Mouse (Mus musculus) limb, embryonic 13.5 days (tissue): ENCODE data around the gene Etfa. TPM values are rescaled to one million over a fixed set of nuclear protein-coding genes. Genes with fewer than 3 reads are reported as not detected.

ENCODE experiments used
- ATAC-seq: fragments of 200-750 bp; cut with Nextera tagmentation; 2 replicates; pipeline ENCODE4 v1.8.0; 2017; ENCODE audit warnings: low read depth, moderate number of reproducible peaks, moderate TSS enrichment; ENCODE audit not compliant: low FRiP score
- H3K27ac ChIP-seq: fragments of 300-500 bp; sonication (generic); 2 replicates; pipeline ENCODE4 v1.5.1; 2015; ENCODE audit warnings: inconsistent platforms, mild to moderate bottlenecking, moderate library complexity
- H3K27me3 ChIP-seq: fragments of 300-500 bp; sonication (generic); 2 replicates; pipeline ENCODE4 v1.6.1; 2015; ENCODE audit warnings: mild to moderate bottlenecking, inconsistent platforms
- H3K36me3 ChIP-seq: fragments of 300-500 bp; sonication (generic); 2 replicates; pipeline ENCODE4 v1.6.1; 2015; ENCODE audit warnings: inconsistent platforms, mild to moderate bottlenecking, moderate library complexity
- H3K4me1 ChIP-seq: fragments of 300-500 bp; sonication (generic); 2 replicates; pipeline ENCODE4 v1.6.1; 2015; ENCODE audit warnings: inconsistent platforms
- H3K4me2 ChIP-seq: fragments of 300-500 bp; sonication (generic); replicated peaks from 2 replicates; pipeline ENCODE4 v1.6.1; 2015; ENCODE audit warnings: inconsistent platforms, mild to moderate bottlenecking, moderate library complexity
- H3K4me3 ChIP-seq: fragments of 300-500 bp; sonication (generic); 2 replicates; pipeline ENCODE4 v1.5.1; 2015; ENCODE audit warnings: moderate library complexity, mild to moderate bottlenecking, inconsistent platforms
- H3K9ac ChIP-seq: fragments of 300-500 bp; sonication (generic); 2 replicates; pipeline ENCODE4 v1.6.1; 2015; ENCODE audit warnings: mild to moderate bottlenecking, inconsistent platforms
- H3K9me3 ChIP-seq: fragments of 300-500 bp; sonication (generic); 2 replicates; pipeline ENCODE4 v1.6.1; 2016; ENCODE audit warnings: inconsistent platforms
- WGBS: fragments of 180-500 bp; shearing (Covaris S2); methylation state at CpG from one replicate; pipeline ENCODE4 v1.1.7; 2015; 5-methylcytosine and 5-hydroxymethylcytosine counted together
- polyA plus RNA-seq: library from polyadenylated mRNA; unstranded; fragments of >200 nt; fragmentation: Nextera tagmentation; extraction: Ambion mirVana; gene quantifications from 2 replicates; pipeline ENCODE4 v1.2.1, GENCODE M21; 2015

Etfa gene
- polyA plus RNA-seq, 1 experiment from 2014 or later = 176 TPM

GRCm38 (mm10) chr9:55509731-55510130 is 2.3 kb downstream of the Etfa start:
- no peak for ATAC-seq
- peaks cover 9% of the 10 kb centered on the region for H3K4me1 ChIP-seq
- WGBS = 83% methylated on average over 1 of the region's 1 CpGs
- peaks cover 7% of the 10 kb centered on the region for H3K27me3 ChIP-seq
- H3K4me3 ChIP-seq = no peak overlapping the region
- no peaks in the 10 kb centered on the region for H3K9me3 ChIP-seq
- H3K27ac ChIP-seq = no peak overlapping the region
- H3K36me3 ChIP-seq = no peaks in the 10 kb centered on the region
- no peak overlapping the region for H3K4me2 ChIP-seq
- H3K9ac ChIP-seq = no peak overlapping the region

- Histone ChIP-seq H3K4me1 (peaks cover 9% of the 10 kb centered on the region), H3K4me2 (no peak overlapping the region), H3K4me3 (no peak overlapping the region), H3K9ac (no peak overlapping the region), H3K36me3 (no peaks in the 10 kb centered on the region), H3K9me3 (no peaks in the 10 kb centered on the region), H3K27ac (no peak overlapping the region), H3K27me3 (peaks cover 5% of the 10 kb centered on the region)
- ATAC-seq = no peak
- WGBS = 88% methylated on average over 4 of the region's 4 CpGs
These were observed 3.3 kb downstream of the Etfa start for GRCm38 (mm10) chr9:55508701-55509100.

- H3K9me3 ChIP-seq = no peaks in the 10 kb centered on the region
- 83% methylated on average over 3 of the region's 3 CpGs for WGBS
- no peak overlapping the region for H3K27ac ChIP-seq
- no peaks in the 10 kb centered on the region for H3K27me3 ChIP-seq
- peaks cover 4% of the 10 kb centered on the region; the same call in 1 of the 2 replicates for H3K36me3 ChIP-seq
- ATAC-seq = no peak
- H3K4me3 ChIP-seq = no peak overlapping the region
- H3K4me1 ChIP-seq = peaks cover 9% of the 10 kb centered on the region
- no peak overlapping the region for H3K4me2 ChIP-seq
- H3K9ac ChIP-seq = no peak overlapping the region
These were observed 4.1 kb downstream of the Etfa start for GRCm38 (mm10) chr9:55507922-55508321.

- H3K27me3 ChIP-seq = no peaks in the 10 kb centered on the region
- no peaks in the 10 kb centered on the region for H3K4me1 ChIP-seq
- no peak for ATAC-seq
- peaks cover 29% of the 10 kb centered on the region for H3K36me3 ChIP-seq
- no peaks in the 10 kb centered on the region for H3K9me3 ChIP-seq
- no peak overlapping the region for H3K4me2 ChIP-seq
- H3K4me3 ChIP-seq = no peak overlapping the region
- no peak overlapping the region for H3K9ac ChIP-seq
- H3K27ac ChIP-seq = no peak overlapping the region
- WGBS = 60% methylated on average over 2 of the region's 2 CpGs
These were observed 29.9 kb downstream of the Etfa start for GRCm38 (mm10) chr9:55482116-55482515.

GRCm38 (mm10) chr9:55478699-55479098 is 33.3 kb downstream of the Etfa start:
- H3K9ac ChIP-seq = no peak overlapping the region
- no peak overlapping the region for H3K4me3 ChIP-seq
- H3K27me3 ChIP-seq = no peaks in the 10 kb centered on the region
- peaks cover 16% of the 10 kb centered on the region for H3K36me3 ChIP-seq
- H3K9me3 ChIP-seq = no peaks in the 10 kb centered on the region
- no peak for ATAC-seq
- H3K27ac ChIP-seq = no peak overlapping the region
- no peaks in the 10 kb centered on the region for H3K4me1 ChIP-seq
- H3K4me2 ChIP-seq = no peak overlapping the region

GRCm38 (mm10) chr9:55476084-55476483 is 36.0 kb downstream of the Etfa start:
- Histone ChIP-seq H3K27ac (no peak overlapping the region), H3K9ac (no peak overlapping the region), H3K4me2 (no peak overlapping the region), H3K9me3 (no peaks in the 10 kb centered on the region), H3K27me3 (no peaks in the 10 kb centered on the region), H3K36me3 (peaks cover 9% of the 10 kb centered on the region), H3K4me3 (no peak overlapping the region), H3K4me1 (no peaks in the 10 kb centered on the region)
- 66% methylated on average over 1 of the region's 1 CpGs for WGBS
- no peak for ATAC-seq

- peaks cover 13% of the 10 kb centered on the region for H3K36me3 ChIP-seq
- WGBS = 50% methylated on average over 1 of the region's 1 CpGs
- H3K4me1 ChIP-seq = no peaks in the 10 kb centered on the region
- no peak overlapping the region for H3K27ac ChIP-seq
- no peaks in the 10 kb centered on the region for H3K27me3 ChIP-seq
- no peak overlapping the region for H3K9ac ChIP-seq
- no peak overlapping the region for H3K4me2 ChIP-seq
- H3K4me3 ChIP-seq = no peak overlapping the region
- H3K9me3 ChIP-seq = no peaks in the 10 kb centered on the region
- ATAC-seq = no peak
These were observed 43.6 kb downstream of the Etfa start for GRCm38 (mm10) chr9:55468397-55468796.

GRCm38 (mm10) chr9:55453366-55453765 is 58.7 kb downstream of the Etfa start:
- H3K27me3 ChIP-seq = no peaks in the 10 kb centered on the region
- no peak for ATAC-seq

GRCm38 (mm10) chr9:55452906-55453305 is 59.1 kb downstream of the Etfa start:
- 96% methylated on average over 1 of the region's 1 CpGs for WGBS
- ATAC-seq = no peak
- Histone ChIP-seq H3K4me1 (peaks cover 28% of the 10 kb centered on the region), H3K27ac (no peak overlapping the region), H3K4me3 (no peak overlapping the region), H3K36me3 (peaks cover 21% of the 10 kb centered on the region; the same call in 1 of the 2 replicates), H3K9ac (no peak overlapping the region), H3K9me3 (no peaks in the 10 kb centered on the region), H3K4me2 (no peak overlapping the region), H3K27me3 (no peaks in the 10 kb centered on the region)

More at GRCm38 (mm10) chr9:55453366-55453765, 58.7 kb downstream of the Etfa start:
- 91% methylated on average over 5 of the region's 5 CpGs for WGBS
- Histone ChIP-seq H3K4me2 (no peak overlapping the region), H3K9ac (no peak overlapping the region), H3K27ac (no peak overlapping the region), H3K4me3 (no peak overlapping the region), H3K36me3 (peaks cover 21% of the 10 kb centered on the region; the same call in 1 of the 2 replicates), H3K9me3 (no peaks in the 10 kb centered on the region), H3K4me1 (peaks cover 23% of the 10 kb centered on the region)

- Histone ChIP-seq H3K27me3 (no peaks in the 10 kb centered on the region), H3K4me2 (no peak overlapping the region), H3K4me1 (peaks cover 35% of the 10 kb centered on the region), H3K9me3 (no peaks in the 10 kb centered on the region), H3K4me3 (no peak overlapping the region), H3K36me3 (peaks cover 17% of the 10 kb centered on the region; the same call in 1 of the 2 replicates), H3K27ac (no peak overlapping the region), H3K9ac (no peak overlapping the region)
- no peak for ATAC-seq
- WGBS = 86% methylated on average over 3 of the region's 3 CpGs
These were observed 60.6 kb downstream of the Etfa start for GRCm38 (mm10) chr9:55451426-55451825.

- Histone ChIP-seq H3K27me3 (no peaks in the 10 kb centered on the region), H3K4me2 (0 out of 2 replicates have a peak overlapping the region, but pooled peaks have one; percentile 19), H3K27ac (peak overlapping the region; percentile 85), H3K9ac (no peak overlapping the region), H3K4me1 (peaks cover 40% of the 10 kb centered on the region), H3K9me3 (no peaks in the 10 kb centered on the region), H3K36me3 (peaks cover 17% of the 10 kb centered on the region; the same call in 1 of the 2 replicates), H3K4me3 (no peak overlapping the region)
- WGBS = 13% methylated on average over 6 of the region's 6 CpGs
- ATAC-seq = peak; percentile 92
These were observed 62.0 kb downstream of the Etfa start for GRCm38 (mm10) chr9:55450035-55450434.

- no peaks in the 10 kb centered on the region for H3K27me3 ChIP-seq
- peak overlapping the region; percentile 85 for H3K27ac ChIP-seq
- peaks cover 12% of the 10 kb centered on the region; the same call in 1 of the 2 replicates for H3K36me3 ChIP-seq
- no peak overlapping the region for H3K4me3 ChIP-seq
- peaks cover 40% of the 10 kb centered on the region for H3K4me1 ChIP-seq
- H3K9me3 ChIP-seq = no peaks in the 10 kb centered on the region
- no peak for ATAC-seq
- H3K4me2 ChIP-seq = peak overlapping the region; percentile 19; the same call in 1 of the 2 replicates
- H3K9ac ChIP-seq = no peak overlapping the region
- WGBS = 79% methylated on average over 1 of the region's 1 CpGs
These were observed 62.9 kb downstream of the Etfa start for GRCm38 (mm10) chr9:55449108-55449507.

GRCm38 (mm10) chr9:55447509-55447908 is 64.5 kb downstream of the Etfa start:
- 88% methylated on average over 4 of the region's 4 CpGs for WGBS
- H3K36me3 ChIP-seq = 0 out of 2 replicates have a peak, but pooled peaks cover 3% of the 10 kb centered on the region

More at GRCm38 (mm10) chr9:55447509-55447908, 64.5 kb downstream of the Etfa start:
- no peak overlapping the region for H3K27ac ChIP-seq
- peaks cover 40% of the 10 kb centered on the region for H3K4me1 ChIP-seq
- no peaks in the 10 kb centered on the region for H3K9me3 ChIP-seq
- no peak overlapping the region for H3K4me3 ChIP-seq
- ATAC-seq = no peak
- no peaks in the 10 kb centered on the region for H3K27me3 ChIP-seq
- no peak overlapping the region for H3K9ac ChIP-seq
- H3K4me2 ChIP-seq = no peak overlapping the region
